Mouse (Mus musculus) embryo, embryonic 9.5 days (tissue): ENCODE measurements at regions not wholly inside any gene's neighbourhood (a gene's known extent, or its start where the extent isn't known, plus 50 kb on each side); places are given as distances from the start of the nearest gene placed in this dataset.

Experiments used
- DNase-seq: peaks from one replicate; pipeline ENCODE4 v3.0.0-alpha.2; 2017; ENCODE audit errors: extremely low spot score

DNA sequence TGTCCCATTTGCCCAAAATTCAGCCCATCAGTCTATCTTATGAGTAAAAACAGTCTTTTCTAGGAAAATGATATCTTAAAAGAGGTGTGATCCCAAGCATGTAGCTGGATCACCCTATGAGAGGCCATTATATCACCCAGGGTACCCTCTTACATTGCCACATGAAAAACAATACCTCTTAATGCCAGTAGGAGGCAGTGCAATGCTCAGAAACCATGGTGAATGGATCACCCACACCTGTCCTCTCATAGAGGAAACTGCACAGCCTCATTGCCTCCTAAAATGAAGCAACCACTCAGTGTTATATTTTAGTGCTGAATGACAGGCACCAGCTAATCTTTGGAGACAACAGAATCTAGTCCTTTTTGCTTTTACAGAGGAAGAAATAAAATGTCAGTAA lies 114.0 kb upstream of the Nxt1 start:
- DNase-seq = no peak

DNA sequence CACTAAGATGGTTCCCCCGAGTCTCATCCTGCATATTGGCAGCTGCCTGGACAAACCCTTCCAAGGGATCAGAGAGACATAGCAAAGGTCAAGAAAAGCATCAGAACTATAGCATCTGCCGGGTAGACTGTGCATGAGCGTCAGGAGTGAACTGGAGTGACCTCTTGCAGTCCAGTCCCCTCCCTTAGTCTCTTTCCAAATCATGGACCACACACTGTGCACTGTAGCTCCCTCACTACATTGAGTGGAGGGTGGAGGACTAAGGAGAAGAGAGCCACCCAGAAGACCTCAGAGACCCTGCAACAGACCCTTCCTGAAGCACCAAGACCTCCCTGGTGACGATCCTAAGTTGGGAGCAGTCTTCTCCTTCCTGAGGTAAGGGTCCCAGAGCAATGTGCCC lies 107.8 kb upstream of the Cd93 start:
- no peak for DNase-seq

DNA sequence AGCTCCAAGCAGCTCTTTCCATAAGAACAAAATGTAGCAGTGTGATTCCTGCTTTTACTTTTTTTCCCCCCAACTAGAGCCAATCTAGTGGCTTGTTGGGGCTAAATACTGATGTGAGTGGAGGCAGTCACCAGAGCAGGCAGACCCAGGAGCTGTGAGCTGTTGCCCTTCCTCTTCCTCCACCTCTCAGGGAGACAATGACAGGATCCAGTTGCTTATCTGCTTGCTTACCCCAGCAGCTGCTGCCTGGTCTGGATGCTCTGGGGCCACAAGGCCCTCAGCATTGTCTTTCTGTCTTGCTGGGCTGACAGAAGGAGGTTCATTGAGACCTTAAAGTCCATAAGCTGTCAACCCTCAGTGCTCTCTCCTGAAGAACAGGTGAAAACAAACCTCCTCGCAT lies 106.3 kb upstream of the Cd93 start:
- no peak for DNase-seq

DNA sequence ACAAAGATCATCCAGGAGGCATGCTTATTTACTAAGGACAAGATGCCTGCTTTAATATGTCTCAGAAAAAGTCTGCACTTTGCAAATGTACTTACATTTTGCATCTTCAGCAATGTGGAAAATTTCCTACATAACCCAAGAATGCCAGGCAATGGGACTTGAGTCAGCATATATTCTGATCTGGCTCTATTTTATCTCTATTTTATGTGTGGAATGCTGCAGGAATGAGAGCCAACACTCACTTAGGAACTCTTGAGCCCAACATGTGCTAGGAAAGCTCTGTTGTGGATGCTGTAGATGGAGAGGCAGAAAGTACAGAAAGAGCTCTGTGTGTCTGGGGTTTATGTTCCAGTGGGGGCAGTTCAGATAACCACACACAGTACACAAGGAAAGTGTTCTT lies 99.0 kb upstream of the Cd93 start:
- DNase-seq = no peak

DNA sequence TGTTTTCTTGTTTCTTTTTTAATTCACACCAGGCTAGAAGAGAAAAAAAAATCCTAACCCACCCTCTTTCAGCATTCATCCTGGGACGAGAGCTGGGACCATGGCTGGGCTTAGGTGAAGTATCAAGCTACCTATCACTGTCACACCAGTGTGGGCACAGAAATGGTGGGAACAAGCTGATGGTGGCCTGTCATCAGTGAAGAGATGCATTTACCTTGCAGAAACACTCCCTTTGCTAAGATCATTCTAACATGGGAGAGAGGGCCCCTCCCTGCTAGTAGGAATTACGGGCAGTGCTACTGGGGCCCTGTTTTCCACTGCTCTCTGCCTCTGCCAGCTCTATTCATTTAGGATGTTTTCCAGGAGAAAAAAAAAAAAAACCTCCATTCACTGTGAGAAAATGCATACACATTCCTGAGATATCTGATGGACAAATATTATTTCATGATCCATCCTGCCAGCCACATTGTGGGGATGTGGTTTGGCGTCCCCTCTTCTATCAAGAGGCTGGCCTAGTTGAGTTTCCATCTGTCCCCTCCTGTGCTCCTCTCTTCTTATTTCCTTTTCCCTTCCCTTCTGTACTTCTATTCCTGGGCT lies 94.6 kb upstream of the Cd93 start:
- DNase-seq = no peak

DNA sequence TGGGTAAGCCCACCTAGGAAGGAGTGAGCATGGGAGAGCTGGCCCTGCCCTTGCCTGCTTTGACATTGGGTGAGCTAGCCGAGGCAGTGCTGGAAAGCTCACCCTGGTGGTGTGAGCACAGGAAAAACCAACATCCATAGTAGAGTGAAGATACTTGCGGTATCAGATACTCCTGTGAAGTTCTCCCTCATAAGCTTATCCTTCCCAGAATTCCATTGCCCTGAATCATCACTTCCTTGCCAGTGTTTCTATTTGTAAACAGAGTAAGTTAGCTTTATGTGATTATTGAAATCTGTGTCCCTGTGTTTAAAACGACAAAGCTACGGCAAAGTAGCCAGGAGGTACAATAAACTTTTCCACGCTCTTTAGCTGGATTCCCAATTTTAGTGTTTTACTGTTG lies 93.9 kb upstream of the Cd93 start:
- DNase-seq = no peak

DNA sequence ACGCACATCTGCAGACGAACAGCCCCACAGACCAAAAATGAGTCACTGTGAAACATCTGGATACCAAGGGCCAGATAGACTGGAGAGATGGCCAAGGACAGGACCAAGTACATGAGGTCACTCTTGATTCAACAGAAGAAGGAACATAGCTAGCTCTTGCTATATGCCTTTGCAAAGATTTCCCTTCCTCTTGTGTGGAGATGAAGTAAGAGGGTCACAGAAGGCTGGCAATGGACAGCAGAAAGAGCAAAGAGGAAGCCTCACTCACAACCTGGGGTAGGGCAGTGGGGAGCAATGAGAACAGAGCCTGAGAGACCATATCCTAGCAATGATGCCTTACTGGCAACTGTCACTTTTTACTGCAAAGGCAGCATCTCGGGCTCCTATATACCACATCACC lies 93.2 kb upstream of the Cd93 start:
- DNase-seq = no peak

DNA sequence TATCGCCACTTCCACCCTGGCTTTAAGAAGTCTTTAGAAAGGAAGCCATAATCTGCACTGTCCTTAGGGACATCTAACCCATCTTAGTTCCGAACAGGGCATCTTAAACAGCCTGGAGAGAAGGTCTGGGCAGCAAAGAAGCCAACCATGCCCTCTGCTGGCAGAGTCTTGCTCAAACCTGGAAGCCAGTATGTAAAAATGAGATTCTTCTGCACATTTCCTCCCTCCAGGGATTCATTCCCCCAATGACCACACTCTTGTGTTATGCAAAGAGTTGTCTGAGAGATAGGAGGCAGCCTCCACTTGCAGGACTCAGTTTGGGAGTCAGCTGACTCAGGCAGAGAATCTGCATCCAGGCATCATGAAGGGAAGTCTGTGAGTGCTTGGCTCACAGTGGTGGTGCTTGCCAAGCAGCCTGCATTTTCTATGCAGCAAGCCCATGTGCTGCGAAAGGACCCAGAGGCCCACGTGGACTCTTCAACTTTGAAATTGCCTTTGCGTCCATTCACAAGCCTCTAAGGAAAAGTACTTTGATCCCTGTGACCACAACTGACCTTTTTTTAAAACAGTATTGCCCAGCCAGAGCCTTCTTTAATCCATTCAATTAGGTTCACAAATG lies 92.3 kb upstream of the Cd93 start:
- no peak for DNase-seq

DNA sequence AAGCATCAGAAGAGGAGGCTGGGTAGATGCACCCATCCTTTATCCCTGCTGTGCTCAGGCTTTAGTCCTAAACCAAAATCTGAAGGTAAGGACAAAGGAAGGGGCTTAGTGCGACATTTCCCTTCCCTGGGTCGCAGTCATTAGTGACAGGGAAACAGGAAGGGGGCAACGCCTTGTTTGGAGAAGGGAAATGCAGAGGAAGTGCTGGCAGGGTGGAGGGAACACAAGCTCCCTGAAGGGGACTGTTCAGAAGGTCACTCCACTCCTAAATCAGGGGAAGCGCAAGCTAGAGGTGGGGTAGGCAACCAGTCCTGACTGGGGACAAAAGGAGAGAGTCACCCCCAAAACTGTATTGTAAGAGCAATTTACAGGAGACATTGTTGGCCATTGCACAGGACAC lies 88.7 kb upstream of the Cd93 start:
- DNase-seq = no peak

DNA sequence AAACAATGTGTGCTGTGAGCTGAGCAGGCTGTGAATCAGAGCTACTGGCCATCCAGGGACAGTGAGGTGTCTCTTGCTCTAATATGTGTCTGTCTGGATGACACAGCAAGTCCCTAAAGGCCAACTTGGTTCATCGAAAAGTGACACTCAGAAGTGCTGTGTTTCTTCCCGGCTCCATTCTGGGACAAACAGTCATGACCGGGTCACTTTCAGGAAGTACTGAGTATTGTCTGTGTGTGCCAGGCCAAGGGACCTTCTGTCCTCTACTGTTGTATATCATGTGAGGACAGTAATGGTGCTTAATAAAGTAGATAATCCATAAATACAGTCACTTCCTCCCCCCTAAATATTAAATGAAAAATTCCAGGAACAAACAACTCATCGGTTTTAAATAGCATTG lies 87.2 kb upstream of the Cd93 start:
- no peak for DNase-seq

DNA sequence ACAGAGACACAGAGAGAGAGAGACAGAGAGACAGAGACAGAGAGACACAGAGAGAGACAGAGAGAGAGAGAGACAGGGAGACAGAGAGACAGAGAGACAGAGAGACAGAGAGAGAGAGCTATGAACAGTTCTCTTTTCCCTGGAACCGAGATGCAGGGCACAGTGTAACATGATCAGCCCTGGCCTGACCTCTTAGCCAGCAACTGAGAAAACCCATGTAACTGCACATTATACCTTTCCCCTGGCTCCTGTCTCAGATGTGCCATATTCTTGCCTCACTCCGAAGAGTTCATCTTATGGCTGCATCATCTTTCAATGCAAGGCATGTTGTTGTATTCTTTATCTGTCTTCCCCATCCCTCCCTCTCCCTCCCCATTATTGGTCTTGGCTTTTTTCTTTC lies 86.5 kb upstream of the Cd93 start:
- no peak for DNase-seq

DNA sequence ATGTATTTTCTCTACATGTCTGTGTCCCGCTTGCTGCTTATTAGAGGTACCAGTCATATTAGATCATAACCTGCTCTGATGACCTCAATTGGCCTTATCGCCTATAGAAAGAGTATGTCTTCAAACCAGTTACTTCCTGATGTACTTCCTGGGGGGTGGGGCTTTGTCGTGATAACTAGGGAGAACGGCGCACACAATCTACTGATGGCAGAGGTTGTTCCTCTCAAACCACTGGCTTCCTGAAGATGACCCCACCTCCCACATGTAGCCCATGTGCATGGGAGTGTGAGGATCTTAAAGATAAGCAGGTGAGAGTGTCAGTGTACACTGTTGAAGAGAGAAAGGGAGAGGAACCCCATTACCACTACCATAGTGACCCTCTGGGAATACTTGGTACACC lies 84.4 kb upstream of the Cd93 start:
- DNase-seq = no peak

DNA sequence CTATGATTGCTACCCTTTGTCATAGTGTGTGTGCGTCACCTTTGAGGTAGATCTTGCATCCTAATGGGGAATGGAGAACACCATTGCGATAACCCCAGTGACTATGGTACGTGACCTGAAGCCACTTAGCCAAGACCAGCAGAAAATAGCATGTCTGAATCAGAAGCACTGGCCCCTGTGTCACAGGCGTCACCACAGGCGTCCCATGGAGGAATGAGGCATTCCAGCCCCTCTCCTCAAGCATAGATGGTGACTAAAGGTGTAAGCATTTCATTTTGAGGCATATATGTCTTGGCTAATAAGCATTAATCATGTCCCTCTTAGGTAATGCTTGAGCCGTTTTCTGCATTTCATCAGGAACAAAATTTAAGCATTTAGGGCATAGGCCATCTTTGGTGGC lies 82.1 kb upstream of the Cd93 start:
- no peak for DNase-seq

DNA sequence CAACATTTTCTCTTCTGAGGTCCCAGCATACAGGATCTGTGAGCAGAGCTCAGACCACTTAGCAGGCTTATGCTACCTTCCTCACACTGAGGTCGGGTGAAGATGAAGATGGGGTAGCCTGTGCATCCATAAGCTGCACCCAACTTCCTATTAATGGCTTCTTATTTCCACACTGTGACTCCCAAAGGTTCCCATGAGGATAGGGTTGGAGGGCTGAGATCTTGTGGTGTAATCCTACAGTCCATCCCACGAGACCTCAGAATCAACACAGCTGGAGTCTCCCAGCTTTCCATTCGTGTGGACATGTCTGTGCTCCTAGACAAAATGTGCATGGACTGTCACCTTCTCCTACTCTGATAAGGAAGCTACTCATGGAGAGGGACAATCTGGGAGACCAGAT lies 80.0 kb upstream of the Cd93 start:
- DNase-seq = no peak

DNA sequence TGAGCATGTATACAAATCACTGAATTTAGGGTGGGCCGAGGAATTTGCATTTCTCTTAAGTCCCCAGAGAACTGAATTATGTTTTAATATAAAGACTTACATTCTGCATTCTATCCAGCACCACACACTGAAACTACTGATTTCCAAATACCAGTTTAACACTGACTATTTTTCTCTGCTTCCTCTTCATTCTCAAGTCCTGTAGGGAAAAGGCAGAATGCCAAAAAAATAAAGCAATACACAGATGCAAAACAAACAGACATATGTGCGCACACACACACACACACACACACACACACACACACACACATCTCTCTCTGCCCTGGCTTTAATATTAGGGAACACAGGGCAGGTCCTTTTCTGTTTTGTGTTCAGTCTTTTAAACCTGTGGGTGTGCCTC lies 79.6 kb upstream of the Cd93 start:
- no peak for DNase-seq

DNA sequence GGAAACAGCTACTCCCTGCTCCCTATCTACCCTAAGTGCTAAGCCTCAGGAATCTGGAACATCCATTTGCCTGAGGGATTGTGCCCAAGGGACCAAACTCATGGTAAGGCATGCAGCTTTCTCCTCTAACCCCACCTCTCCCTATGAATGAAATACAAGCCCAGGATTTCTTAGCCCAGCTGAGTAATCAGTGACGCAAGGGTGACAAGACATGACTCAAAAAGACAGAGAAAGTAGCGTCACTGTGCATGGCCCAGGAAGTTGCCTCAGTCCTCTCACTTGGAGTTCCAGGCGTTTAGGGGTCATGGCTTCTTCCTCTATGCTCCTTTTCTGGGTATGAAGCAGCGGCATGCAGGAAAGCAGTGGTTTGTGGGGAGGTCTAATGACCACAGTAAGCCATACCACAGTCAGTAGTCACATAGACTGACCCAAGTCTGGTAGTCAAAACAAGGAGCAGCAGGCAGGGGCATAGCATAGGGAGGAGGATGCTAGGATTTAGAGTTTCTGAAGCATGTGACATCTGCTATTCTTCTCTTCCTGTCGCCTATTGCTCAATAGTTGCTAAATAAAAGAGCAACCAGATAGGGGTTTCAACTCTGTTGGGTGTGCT lies 78.7 kb upstream of the Cd93 start:
- no peak for DNase-seq

DNA sequence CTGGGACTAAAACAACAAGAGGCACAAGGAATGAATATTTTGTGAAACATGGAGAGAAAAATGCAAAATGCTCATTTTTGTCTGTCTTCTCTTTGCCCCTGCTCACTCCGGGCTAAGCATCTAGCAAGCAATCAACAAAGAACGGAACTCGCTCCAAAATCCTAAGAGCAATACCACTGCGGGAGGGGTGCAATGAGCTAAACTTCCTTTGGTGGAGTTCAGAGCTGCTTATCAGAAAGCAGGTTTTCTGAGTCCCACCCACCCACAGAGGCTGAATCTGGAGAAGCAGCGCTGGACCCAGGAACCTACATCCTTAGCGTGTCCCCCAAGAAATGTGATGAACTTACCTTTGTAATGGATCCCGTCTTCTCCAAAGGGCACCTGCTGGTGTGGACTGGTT lies 76.9 kb upstream of the Cd93 start:
- no peak for DNase-seq

DNA sequence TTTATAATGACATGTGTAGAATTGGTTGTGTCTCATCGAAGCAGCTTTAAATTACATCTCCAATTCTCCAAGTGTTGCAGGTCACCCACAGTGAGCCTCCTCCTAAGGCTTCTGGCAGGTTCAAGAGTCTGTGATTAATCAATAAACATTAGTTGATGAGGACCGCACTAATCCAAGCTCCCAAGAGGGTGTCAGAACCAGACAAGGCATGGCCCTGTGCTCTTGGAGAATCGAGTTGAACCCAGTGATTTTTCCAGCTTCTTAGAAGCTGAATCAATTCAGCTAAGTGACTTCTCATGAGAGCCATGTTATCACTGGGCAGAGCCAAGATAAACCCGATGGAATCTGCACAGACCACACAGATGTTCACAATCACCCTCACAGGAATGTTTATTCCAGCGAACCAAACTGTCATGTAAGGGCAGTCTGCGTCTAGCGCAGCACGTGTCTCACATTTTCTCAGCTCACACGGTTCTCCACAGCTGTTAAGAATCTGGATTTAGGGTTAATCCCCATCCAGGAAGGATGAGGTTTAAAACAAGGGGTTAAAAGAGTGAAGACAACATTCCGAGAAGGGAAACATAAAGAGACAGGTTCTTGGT lies 76.4 kb upstream of the Cd93 start:
- no peak for DNase-seq

DNA sequence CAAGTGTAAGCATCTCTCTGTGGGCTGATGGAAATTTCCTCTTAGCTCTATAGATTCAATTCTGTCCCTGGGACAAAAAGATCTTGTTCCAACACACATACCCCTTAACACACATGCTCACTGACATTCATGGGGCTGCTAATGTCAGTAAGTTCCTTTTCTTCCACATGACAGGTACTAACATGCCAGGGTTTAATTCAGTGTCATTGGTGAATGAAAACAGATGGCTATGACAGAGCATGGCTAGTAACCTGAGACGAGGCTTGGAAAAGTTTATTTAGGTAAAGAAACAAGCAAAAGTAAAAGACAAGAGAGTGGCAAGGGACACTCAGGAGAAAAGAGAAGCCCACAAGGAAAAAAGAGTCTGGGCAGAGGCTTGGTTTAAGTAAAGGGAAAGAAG lies 74.5 kb upstream of the Cd93 start:
- no peak for DNase-seq

DNA sequence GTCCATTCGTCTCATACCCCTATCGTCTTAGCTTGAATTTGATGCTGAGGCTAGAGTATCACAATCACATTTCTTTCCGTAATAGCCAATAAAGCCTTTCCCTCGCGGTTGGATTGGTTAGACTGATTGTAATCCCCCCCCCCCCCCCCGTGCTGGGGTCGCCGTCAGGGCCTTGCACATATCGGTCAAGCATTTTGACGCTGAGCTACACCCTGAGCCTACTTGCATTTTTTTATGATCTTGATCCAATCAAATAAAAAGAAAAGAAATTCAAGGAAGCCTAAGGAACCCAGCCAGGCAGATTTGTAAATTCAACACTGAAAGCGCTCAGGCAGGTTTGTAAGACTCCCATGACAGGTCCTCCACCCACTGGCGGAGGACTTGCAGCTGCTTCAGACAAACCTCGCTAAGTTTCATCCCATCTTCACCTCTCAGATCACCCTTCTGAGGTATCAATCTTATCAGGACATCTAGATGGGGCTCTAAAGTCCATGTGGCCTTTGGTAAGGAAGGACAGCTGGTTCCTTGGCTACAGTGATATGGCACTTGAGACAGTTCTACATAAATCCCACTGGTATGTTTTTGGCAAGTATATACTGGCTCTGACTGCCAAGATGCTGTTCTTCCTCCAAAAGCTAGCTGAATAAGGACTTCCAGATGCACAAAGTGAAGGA lies 66.8 kb upstream of the Cd93 start:
- DNase-seq = no peak

DNA sequence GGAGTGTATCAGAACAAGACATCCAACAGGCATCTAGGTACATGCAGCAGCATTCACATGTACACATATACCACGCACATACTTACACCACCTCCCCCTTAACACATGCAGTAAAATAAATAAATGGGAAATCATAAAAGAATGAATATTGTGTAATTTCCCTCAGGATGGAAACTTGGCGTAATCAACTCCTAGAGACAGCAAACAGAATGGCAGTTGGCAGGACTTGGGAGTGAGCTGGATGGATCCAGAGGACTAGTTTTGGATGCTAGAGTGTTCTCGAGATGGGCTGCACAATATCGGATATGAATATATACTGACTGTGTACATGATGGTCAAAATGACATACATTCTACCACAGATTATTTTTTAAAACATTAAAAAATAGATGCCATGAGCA lies 66.0 kb upstream of the Cd93 start:
- DNase-seq = no peak

DNA sequence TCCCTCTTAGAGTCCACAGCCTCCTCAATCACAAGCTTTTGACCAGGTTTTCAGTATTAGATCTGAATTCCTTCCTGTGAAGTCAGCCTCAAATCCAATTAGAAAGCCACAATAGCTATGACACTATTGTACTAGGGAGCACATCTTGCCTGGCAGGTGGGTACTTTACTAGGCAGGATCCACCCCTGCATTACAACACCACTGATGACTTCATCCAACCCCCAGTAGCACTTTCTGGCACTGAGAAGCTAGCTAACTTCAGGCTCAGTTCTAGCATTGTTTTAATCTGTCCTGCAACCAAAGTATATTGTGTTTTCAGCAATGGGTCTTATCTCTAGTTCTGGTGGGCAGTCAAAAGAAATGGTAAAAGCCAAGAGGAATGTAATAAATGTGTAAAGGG lies 64.2 kb upstream of the Cd93 start:
- no peak for DNase-seq

DNA sequence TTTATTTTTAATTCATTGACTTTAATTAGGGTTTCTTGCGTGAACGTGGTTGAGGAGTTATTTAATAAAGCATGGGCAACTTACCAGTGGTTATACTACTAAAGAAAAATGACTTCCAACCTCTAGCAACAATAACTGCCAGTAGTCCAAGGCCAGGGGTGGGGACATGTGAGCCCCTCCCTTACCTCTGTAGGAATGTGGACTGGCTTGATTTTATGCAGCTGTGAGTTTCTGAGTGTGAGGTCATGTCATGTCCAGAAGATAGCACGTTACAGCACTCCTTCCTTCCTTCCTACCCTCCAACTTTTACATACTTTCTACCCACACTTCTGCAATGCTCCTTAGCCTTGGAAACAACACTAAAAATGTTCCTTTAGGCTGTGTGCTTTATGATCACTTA lies 63.6 kb upstream of the Cd93 start:
- no peak for DNase-seq
